Mouse (Mus musculus): ENCODE measurements around the gene Hephl1. TPM values are rescaled to one million over a fixed set of nuclear protein-coding genes. Genes with fewer than 3 reads are reported as not detected.

Gene Hephl1
- total RNA-seq, 2 experiments from 2014 or later, result 0.49 to 0.61 TPM

- DNase-seq, result no peak
Observed at GRCm38 (mm10) chr9:15017791-15018755, 93.8 kb downstream of the Hephl1 start.

GRCm38 (mm10) chr9:15015223-15015956 lies 96.5 kb downstream of the Hephl1 start:
- peak; percentile 71 for DNase-seq

GRCm38 (mm10) chr9:15007566-15007965 lies 104.3 kb downstream of the Hephl1 start:
- DNase-seq, result no peak

GRCm38 (mm10) chr9:15004298-15004685 lies 107.6 kb downstream of the Hephl1 start:
- no peak for DNase-seq

GRCm38 (mm10) chr9:15003676-15004297 lies 108.1 kb downstream of the Hephl1 start:
- no peak for DNase-seq

- DNase-seq, result no peak
Observed at GRCm38 (mm10) chr9:15002995-15003613, 108.8 kb downstream of the Hephl1 start.

Other genes starting within 250 kb of the Hephl1 start
- not detected for gene Izumo1r, start 208.2 kb downstream of the Hephl1 start, total RNA-seq (2021)
- gene Panx1, start 66.6 kb downstream of the Hephl1 start, total RNA-seq (2021), result 10 to 100 TPM; 28.9 to 40.4 TPM
- under 1 TPM; 0.25 to 0.47 TPM for gene Vstm5, start 126.9 kb upstream of the Hephl1 start, total RNA-seq (2021)
- 10 to 100 TPM; 14.4 to 16.0 TPM for gene Med17, start 167.8 kb upstream of the Hephl1 start, total RNA-seq (2021)
- gene Taf1d, start 194.1 kb upstream of the Hephl1 start, total RNA-seq (2021), result 10 to 100 TPM; 50.4 to 65.8 TPM
- gene 4931406C07Rik, start 194.3 kb upstream of the Hephl1 start, total RNA-seq (2021), result 10 to 100 TPM in 1 of 2 experiments, 1 to 10 TPM in 1; 9.3 to 12.5 TPM
- gene Cep295, start 245.7 kb upstream of the Hephl1 start, total RNA-seq (2021), result 10 to 100 TPM; 10.1 TPM

Measured in gastrocnemius, postnatal 10 days (tissue).